Mouse (Mus musculus) cerebellum, adult 8-10 months (tissue): ENCODE results near the gene St3gal5.
"Not testable (repeated sequence)": the region's sequence is repeated elsewhere in the genome, so short reads cannot be mapped to it uniquely, and the experiment has no call there.

ENCODE experiments used
- DNase-seq: peaks from one replicate; pipeline ENCODE4 v3.0.0; 2022

Gene St3gal5

GRCm38 (mm10) chr6:72134850-72135515 is 37.6 kb downstream of the St3gal5 start:
- DNase-seq, result no peak

GRCm38 (mm10) chr6:72136016-72136415 is 38.6 kb downstream of the St3gal5 start:
- no peak for DNase-seq

GRCm38 (mm10) chr6:72136543-72136942 is 39.2 kb downstream of the St3gal5 start:
- no peak for DNase-seq

GRCm38 (mm10) chr6:72139508-72140193 is 42.3 kb downstream of the St3gal5 start:
- no peak for DNase-seq

GRCm38 (mm10) chr6:72140371-72140770 is 43.0 kb downstream of the St3gal5 start:
- no peak for DNase-seq

GRCm38 (mm10) chr6:72141191-72141590 is 43.8 kb downstream of the St3gal5 start:
- no peak for DNase-seq

GRCm38 (mm10) chr6:72142561-72142960 is 45.2 kb downstream of the St3gal5 start:
- no peak for DNase-seq

GRCm38 (mm10) chr6:72144353-72144752 is 47.0 kb downstream of the St3gal5 start:
- DNase-seq, result no peak

- no peak for DNase-seq
These were observed 49.4 kb downstream of the St3gal5 start for GRCm38 (mm10) chr6:72146803-72147202.

GRCm38 (mm10) chr6:72148721-72149120 is 51.3 kb downstream of the St3gal5 start:
- DNase-seq, result no peak

GRCm38 (mm10) chr6:72149797-72150196 is 52.4 kb downstream of the St3gal5 start:
- DNase-seq, result no peak

GRCm38 (mm10) chr6:72152707-72153106 is 55.3 kb downstream of the St3gal5 start:
- DNase-seq, result no peak

- no peak for DNase-seq
These were observed 56.1 kb downstream of the St3gal5 start for GRCm38 (mm10) chr6:72153455-72153854.

- DNase-seq, result not testable (repeated sequence)
These were observed 56.6 kb downstream of the St3gal5 start for GRCm38 (mm10) chr6:72154008-72154407.

- no peak for DNase-seq
These were observed 57.6 kb downstream of the St3gal5 start for GRCm38 (mm10) chr6:72154938-72155531.

GRCm38 (mm10) chr6:72155649-72156048 is 58.3 kb downstream of the St3gal5 start:
- no peak for DNase-seq

- DNase-seq, result no peak
These were observed 61.8 kb downstream of the St3gal5 start for GRCm38 (mm10) chr6:72158966-72159764.

- no peak for DNase-seq
These were observed 62.5 kb downstream of the St3gal5 start for GRCm38 (mm10) chr6:72159861-72160395.

- DNase-seq, result no peak
These were observed 63.6 kb downstream of the St3gal5 start for GRCm38 (mm10) chr6:72160991-72161390.

- DNase-seq, result no peak
These were observed 64.4 kb downstream of the St3gal5 start for GRCm38 (mm10) chr6:72161751-72162150.

- DNase-seq, result no peak
These were observed 64.9 kb downstream of the St3gal5 start for GRCm38 (mm10) chr6:72162155-72162890.
